Mouse (Mus musculus): ENCODE data around the gene Atxn1l. TPM values are rescaled to one million over a fixed set of nuclear protein-coding genes. Genes with fewer than 3 reads are reported as not detected.

The Atxn1l gene
- total RNA-seq, 1 experiment from 2014 or later = 41.2 TPM

Other genes starting within 250 kb of the Atxn1l start
- not detected in 2 replicates for gene Pmfbp1, start 243.7 kb downstream of the Atxn1l start, total RNA-seq (2021)
- gene Dhx38, start 171.9 kb downstream of the Atxn1l start, total RNA-seq (2021) = 24.9 and 27.2 TPM in 2 replicates
- 10.9 and 11.0 TPM in 2 replicates for gene Txnl4b, start 171.8 kb downstream of the Atxn1l start, total RNA-seq (2021)
- 115 and 578 TPM in 2 replicates for gene Hp, start 158.6 kb downstream of the Atxn1l start, total RNA-seq (2021)
- gene Dhodh, start 129.1 kb downstream of the Atxn1l start, total RNA-seq (2021) = 22.7 and 23.9 TPM in 2 replicates
- 0.11 and 0.15 TPM in 2 replicates for gene Pkd1l3, start 123.2 kb downstream of the Atxn1l start, total RNA-seq (2021)
- gene Ist1, start 44.5 kb downstream of the Atxn1l start, total RNA-seq (2021) = 75.4 and 85.1 TPM in 2 replicates
- 10.9 and 13.4 TPM in 2 replicates for gene Zfp821, start 32.2 kb downstream of the Atxn1l start, total RNA-seq (2021)
- gene Ap1g1, start 40.8 kb upstream of the Atxn1l start, total RNA-seq (2021) = 80.0 and 81.2 TPM in 2 replicates
- gene Phlpp2, start 130.8 kb upstream of the Atxn1l start, total RNA-seq (2021) = 9.6 and 10.1 TPM in 2 replicates
- gene Marveld3, start 224.5 kb upstream of the Atxn1l start, total RNA-seq (2021) = 0.15 and 0.53 TPM in 2 replicates

Data from adrenal gland, postnatal 14 days (tissue).